Mouse (Mus musculus) kidney, adult 9 months (tissue): ENCODE results near the gene Gm20388.

Experiments used
- DNase-seq: peaks from one replicate; pipeline ENCODE4 v3.0.0; 2022

Gm20388 gene

GRCm38 (mm10) chr8:122648192-122648970, 2737.7 kb downstream of the Gm20388 start:
- DNase-seq, result no peak

GRCm38 (mm10) chr8:122651326-122651921, 2740.8 kb downstream of the Gm20388 start:
- DNase-seq, result no peak

GRCm38 (mm10) chr8:122652643-122653042, 2742.0 kb downstream of the Gm20388 start:
- DNase-seq, result no peak

- DNase-seq, result peak; percentile 82
Measured at GRCm38 (mm10) chr8:122654768-122655167, 2744.1 kb downstream of the Gm20388 start.

- DNase-seq, result peak; percentile 36
Measured at GRCm38 (mm10) chr8:122656056-122656999, 2745.7 kb downstream of the Gm20388 start.

GRCm38 (mm10) chr8:122658149-122658806, 2747.6 kb downstream of the Gm20388 start:
- DNase-seq, result no peak

GRCm38 (mm10) chr8:122658807-122659160, 2748.1 kb downstream of the Gm20388 start:
- no peak for DNase-seq

- no peak for DNase-seq
Measured at GRCm38 (mm10) chr8:122660022-122660421, 2749.4 kb downstream of the Gm20388 start.

- DNase-seq, result peak; percentile 55
Measured at GRCm38 (mm10) chr8:122661138-122661537, 2750.5 kb downstream of the Gm20388 start.

- no peak for DNase-seq
Measured at GRCm38 (mm10) chr8:122661894-122662293, 2751.3 kb downstream of the Gm20388 start.

GRCm38 (mm10) chr8:122663106-122663505, 2752.5 kb downstream of the Gm20388 start:
- DNase-seq, result no peak

- DNase-seq, result peak; percentile 24
Measured at GRCm38 (mm10) chr8:122663670-122664069, 2753.0 kb downstream of the Gm20388 start.

GRCm38 (mm10) chr8:122665221-122665620, 2754.6 kb downstream of the Gm20388 start:
- peak; percentile 70 for DNase-seq

GRCm38 (mm10) chr8:122665667-122666316, 2755.2 kb downstream of the Gm20388 start:
- peak; percentile 64 for DNase-seq

- DNase-seq, result peak; percentile 53
Measured at GRCm38 (mm10) chr8:122666338-122666764, 2755.7 kb downstream of the Gm20388 start.

GRCm38 (mm10) chr8:122666827-122667226, 2756.2 kb downstream of the Gm20388 start:
- no peak for DNase-seq

- DNase-seq, result peak; percentile 48
Measured at GRCm38 (mm10) chr8:122667854-122668253, 2757.2 kb downstream of the Gm20388 start.

GRCm38 (mm10) chr8:122669370-122669769, 2758.7 kb downstream of the Gm20388 start:
- DNase-seq, result no peak

- DNase-seq, result no peak
Measured at GRCm38 (mm10) chr8:122670001-122670400, 2759.4 kb downstream of the Gm20388 start.

GRCm38 (mm10) chr8:122670718-122671117, 2760.1 kb downstream of the Gm20388 start:
- DNase-seq, result no peak

GRCm38 (mm10) chr8:122671894-122672293, 2761.3 kb downstream of the Gm20388 start:
- DNase-seq, result no peak

GRCm38 (mm10) chr8:122673989-122674388, 2763.3 kb downstream of the Gm20388 start:
- no peak for DNase-seq
